Mouse (Mus musculus): ENCODE measurements at regions not wholly inside any gene's neighbourhood (a gene's known extent, or its start where the extent isn't known, plus 50 kb on each side); places are given as distances from the start of the nearest gene placed in this dataset.

GRCm38 (mm10) chr16:46663008-46663407, 164.7 kb upstream of the Nectin3 start:
- DNase-seq (ENCODE audit: low spot score) (no peak), ATAC-seq (replicated peaks; ENCODE audit: insufficient number of reproducible peaks, low FRiP score, low TSS enrichment, low read depth) (no peak)
- no peaks in the 10 kb centered on the region for H3K9me3 ChIP-seq (replicated peaks; ENCODE audit: control insufficient read depth, low read length)
- no peak overlapping the region for H3K4me2 ChIP-seq (ENCODE audit: low read depth, low read length)
- no peak overlapping the region for H3K4me3 ChIP-seq (ENCODE audit: low read depth, low read length)
- no peaks in the 10 kb centered on the region for H3K27me3 ChIP-seq (ENCODE audit: control insufficient read depth, insufficient read depth, low read length)
- H3K27ac ChIP-seq (replicated peaks; ENCODE audit: low read depth, low read length), result no peak overlapping the region
- no peak overlapping the region for H3K9ac ChIP-seq (replicated peaks; ENCODE audit: low read length)
- H3K4me1 ChIP-seq (ENCODE audit: control insufficient read depth, insufficient read depth, low read length), result no peaks in the 10 kb centered on the region
- H3K36me3 ChIP-seq (replicated peaks; ENCODE audit: control insufficient read depth, insufficient read depth, low read depth, low read length), result no peaks in the 10 kb centered on the region
- WGBS, result 77% methylated on average over 4 of the region's 4 CpGs

- no peak for ATAC-seq (replicated peaks; ENCODE audit: insufficient number of reproducible peaks, low FRiP score, low TSS enrichment, low read depth)
- Histone ChIP-seq H3K36me3 (replicated peaks; ENCODE audit: control insufficient read depth, insufficient read depth, low read depth, low read length) (no peaks in the 10 kb centered on the region), H3K27me3 (ENCODE audit: control insufficient read depth, insufficient read depth, low read length) (no peaks in the 10 kb centered on the region), H3K9ac (replicated peaks; ENCODE audit: low read length) (no peak overlapping the region), H3K4me3 (ENCODE audit: low read depth, low read length) (no peak overlapping the region), H3K4me1 (ENCODE audit: control insufficient read depth, insufficient read depth, low read length) (no peaks in the 10 kb centered on the region), H3K4me2 (ENCODE audit: low read depth, low read length) (no peak overlapping the region), H3K27ac (replicated peaks; ENCODE audit: low read depth, low read length) (no peak overlapping the region), H3K9me3 (replicated peaks; ENCODE audit: control insufficient read depth, low read length) (no peaks in the 10 kb centered on the region)
- no peak for DNase-seq (ENCODE audit: low spot score)
- 89% methylated on average over 4 of the region's 4 CpGs for WGBS
Measured at GRCm38 (mm10) chr16:46655041-46655440, 156.7 kb upstream of the Nectin3 start.

GRCm38 (mm10) chr16:46625807-46626206, 127.5 kb upstream of the Nectin3 start:
- Histone ChIP-seq H3K9ac (replicated peaks; ENCODE audit: low read length) (no peak overlapping the region), H3K4me1 (ENCODE audit: control insufficient read depth, insufficient read depth, low read length) (no peaks in the 10 kb centered on the region), H3K9me3 (replicated peaks; ENCODE audit: control insufficient read depth, low read length) (no peaks in the 10 kb centered on the region), H3K27me3 (ENCODE audit: control insufficient read depth, insufficient read depth, low read length) (no peaks in the 10 kb centered on the region), H3K27ac (replicated peaks; ENCODE audit: low read depth, low read length) (no peak overlapping the region), H3K4me3 (ENCODE audit: low read depth, low read length) (no peak overlapping the region), H3K4me2 (ENCODE audit: low read depth, low read length) (no peak overlapping the region), H3K36me3 (replicated peaks; ENCODE audit: control insufficient read depth, insufficient read depth, low read depth, low read length) (no peaks in the 10 kb centered on the region)
- DNase-seq (ENCODE audit: low spot score) (no peak), ATAC-seq (replicated peaks; ENCODE audit: insufficient number of reproducible peaks, low FRiP score, low TSS enrichment, low read depth) (no peak)
- 21% methylated on average over 2 of the region's 2 CpGs for WGBS

GRCm38 (mm10) chr16:46623246-46623645, 124.9 kb upstream of the Nectin3 start:
- DNase-seq (ENCODE audit: low spot score) (no peak), ATAC-seq (replicated peaks; ENCODE audit: insufficient number of reproducible peaks, low FRiP score, low TSS enrichment, low read depth) (no peak)
- Histone ChIP-seq H3K36me3 (replicated peaks; ENCODE audit: control insufficient read depth, insufficient read depth, low read depth, low read length) (no peaks in the 10 kb centered on the region), H3K4me1 (ENCODE audit: control insufficient read depth, insufficient read depth, low read length) (no peaks in the 10 kb centered on the region), H3K27ac (replicated peaks; ENCODE audit: low read depth, low read length) (no peak overlapping the region), H3K4me2 (ENCODE audit: low read depth, low read length) (no peak overlapping the region), H3K9ac (replicated peaks; ENCODE audit: low read length) (no peak overlapping the region), H3K4me3 (ENCODE audit: low read depth, low read length) (no peak overlapping the region), H3K27me3 (ENCODE audit: control insufficient read depth, insufficient read depth, low read length) (no peaks in the 10 kb centered on the region), H3K9me3 (replicated peaks; ENCODE audit: control insufficient read depth, low read length) (no peaks in the 10 kb centered on the region)
- WGBS, result 84% methylated on average over 1 of the region's 1 CpGs

GRCm38 (mm10) chr16:46619871-46620270, 121.5 kb upstream of the Nectin3 start:
- Histone ChIP-seq H3K4me2 (ENCODE audit: low read depth, low read length) (no peak overlapping the region), H3K27me3 (ENCODE audit: control insufficient read depth, insufficient read depth, low read length) (no peaks in the 10 kb centered on the region), H3K4me3 (ENCODE audit: low read depth, low read length) (no peak overlapping the region), H3K36me3 (replicated peaks; ENCODE audit: control insufficient read depth, insufficient read depth, low read depth, low read length) (no peaks in the 10 kb centered on the region), H3K9ac (replicated peaks; ENCODE audit: low read length) (no peak overlapping the region), H3K27ac (replicated peaks; ENCODE audit: low read depth, low read length) (no peak overlapping the region), H3K9me3 (replicated peaks; ENCODE audit: control insufficient read depth, low read length) (no peaks in the 10 kb centered on the region), H3K4me1 (ENCODE audit: control insufficient read depth, insufficient read depth, low read length) (no peaks in the 10 kb centered on the region)
- ATAC-seq (replicated peaks; ENCODE audit: insufficient number of reproducible peaks, low FRiP score, low TSS enrichment, low read depth) (no peak), DNase-seq (ENCODE audit: low spot score) (no peak)
- 89% methylated on average over 2 of the region's 2 CpGs for WGBS

GRCm38 (mm10) chr16:46617544-46618335, 119.4 kb upstream of the Nectin3 start:
- Histone ChIP-seq H3K27ac (replicated peaks; ENCODE audit: low read depth, low read length) (no peak overlapping the region), H3K9ac (replicated peaks; ENCODE audit: low read length) (no peak overlapping the region), H3K27me3 (ENCODE audit: control insufficient read depth, insufficient read depth, low read length) (no peaks in the 10 kb centered on the region), H3K4me1 (ENCODE audit: control insufficient read depth, insufficient read depth, low read length) (no peaks in the 10 kb centered on the region), H3K9me3 (replicated peaks; ENCODE audit: control insufficient read depth, low read length) (no peaks in the 10 kb centered on the region), H3K36me3 (replicated peaks; ENCODE audit: control insufficient read depth, insufficient read depth, low read depth, low read length) (no peaks in the 10 kb centered on the region), H3K4me3 (ENCODE audit: low read depth, low read length) (no peak overlapping the region), H3K4me2 (ENCODE audit: low read depth, low read length) (no peak overlapping the region)
- no peak for ATAC-seq (replicated peaks; ENCODE audit: insufficient number of reproducible peaks, low FRiP score, low TSS enrichment, low read depth)
- DNase-seq (ENCODE audit: low spot score), result peak; percentile 33
- WGBS, result 64% methylated on average over 13 of the region's 13 CpGs

- no peak overlapping the region for H3K9ac ChIP-seq (replicated peaks; ENCODE audit: low read length)
- no peaks in the 10 kb centered on the region for H3K4me1 ChIP-seq (ENCODE audit: control insufficient read depth, insufficient read depth, low read length)
- H3K4me3 ChIP-seq (ENCODE audit: low read depth, low read length), result no peak overlapping the region
- no peak overlapping the region for H3K4me2 ChIP-seq (ENCODE audit: low read depth, low read length)
- no peaks in the 10 kb centered on the region for H3K9me3 ChIP-seq (replicated peaks; ENCODE audit: control insufficient read depth, low read length)
- no peaks in the 10 kb centered on the region for H3K36me3 ChIP-seq (replicated peaks; ENCODE audit: control insufficient read depth, insufficient read depth, low read depth, low read length)
- H3K27me3 ChIP-seq (ENCODE audit: control insufficient read depth, insufficient read depth, low read length), result no peaks in the 10 kb centered on the region
- ATAC-seq (replicated peaks; ENCODE audit: insufficient number of reproducible peaks, low FRiP score, low TSS enrichment, low read depth) (no peak), DNase-seq (ENCODE audit: low spot score) (no peak)
- H3K27ac ChIP-seq (replicated peaks; ENCODE audit: low read depth, low read length), result no peak overlapping the region
Measured at GRCm38 (mm10) chr16:46616606-46617005, 118.3 kb upstream of the Nectin3 start.

GRCm38 (mm10) chr16:46613062-46613818, 114.9 kb upstream of the Nectin3 start:
- no peak overlapping the region for H3K4me3 ChIP-seq (ENCODE audit: low read depth, low read length)
- H3K4me2 ChIP-seq (ENCODE audit: low read depth, low read length), result no peak overlapping the region
- 77% methylated on average over 5 of the region's 5 CpGs for WGBS
- H3K27me3 ChIP-seq (ENCODE audit: control insufficient read depth, insufficient read depth, low read length), result no peaks in the 10 kb centered on the region
- H3K27ac ChIP-seq (replicated peaks; ENCODE audit: low read depth, low read length), result no peak overlapping the region
- no peak for ATAC-seq (replicated peaks; ENCODE audit: insufficient number of reproducible peaks, low FRiP score, low TSS enrichment, low read depth)
- H3K36me3 ChIP-seq (replicated peaks; ENCODE audit: control insufficient read depth, insufficient read depth, low read depth, low read length), result no peaks in the 10 kb centered on the region
- H3K9me3 ChIP-seq (replicated peaks; ENCODE audit: control insufficient read depth, low read length), result no peaks in the 10 kb centered on the region
- DNase-seq (ENCODE audit: low spot score), result no peak
- H3K4me1 ChIP-seq (ENCODE audit: control insufficient read depth, insufficient read depth, low read length), result no peaks in the 10 kb centered on the region
- H3K9ac ChIP-seq (replicated peaks; ENCODE audit: low read length), result no peak overlapping the region

Measured in embryonic facial prominence, embryonic 11.5 days (tissue).